In genomic region chr7:75781948-75782722, GRCm38 (mm10) we compare ENCODE assay signal across 8 mouse cellular contexts.
A peak's percentile ranks its signal among the peaks of the same experiment; 100 is the strongest.
DNase-seq lines count a peak whose midpoint lies in the region; ATAC-seq and TF ChIP-seq lines count a peak whose summit lies in the region.

No protein-coding gene starts in this region.

- peak overlapping the region; percentile 47 for H3K4me3 ChIP-seq in cortical plate, adult 2 months (ENCODE audit: insufficient read depth, low read length)
- peak overlapping the region; percentile 97 for H3K4me3 ChIP-seq in megakaryocyte, embryonic 14.5 days (replicated peaks)

- H3K4me1 ChIP-seq in cortical plate, adult 2 months (ENCODE audit: control insufficient read depth, insufficient read depth, low read length): no peaks in the 10 kb centered on the region
- H3K4me1 ChIP-seq in megakaryocyte, embryonic 14.5 days: peaks cover 76% of the 10 kb centered on the region

- peak; percentile 75 to 76 for DNase-seq in gastrocnemius, adult 8-10 months (ENCODE audit: low spot score in 2 of 2)
- peak; percentile 76 for DNase-seq in hindlimb bud, embryonic 11.5 days (ENCODE audit: extremely low spot score, low read depth, low spot score)
- peak; percentile 57 to 66 for DNase-seq in left cerebral cortex, adult 8-10 months (ENCODE audit: low spot score in 2 of 2)
- peak; percentile 91 to 93 for DNase-seq in right cerebral cortex, postnatal 10 days (ENCODE audit: low spot score in 2 of 2)
- DNase-seq in urinary bladder, postnatal 25 days (ENCODE audit: low spot score): peak; percentile 71

- no peak for TF ChIP-seq POLR2A in cortical plate, adult 2 months (IDR thresholded peaks at IDR 0.05; ENCODE audit: extremely low read depth, insufficient read depth, low read length)

- H3K9me3 ChIP-seq in megakaryocyte, embryonic 14.5 days: peaks cover 10% of the 10 kb centered on the region

- no peaks in the 10 kb centered on the region for H3K27me3 ChIP-seq in megakaryocyte, embryonic 14.5 days (replicated peaks)

- peaks cover 35% of the 10 kb centered on the region for H3K36me3 ChIP-seq in megakaryocyte, embryonic 14.5 days (replicated peaks; ENCODE audit: low read length)

- TF ChIP-seq CTCF in cortical plate, adult 2 months (IDR thresholded peaks at IDR 0.05; ENCODE audit: extremely low read depth, insufficient read depth, low read length): no peak

- H3K27ac ChIP-seq in cortical plate, adult 2 months (ENCODE audit: insufficient read depth, low read length): peak overlapping the region; percentile 29; the same call in 1 of the 2 replicates

- peak; percentile 85 for ATAC-seq in activated CD4-positive, CD25-positive, alpha-beta regulatory T cell, adult 4 months

Comparison
In these comparisons a context has a peak if more than half of its experiments do, and no peak if none do; other contexts are left out.
1. Peak in every context shown above with its lines: DNase-seq, ATAC-seq, H3K4me3 ChIP-seq and H3K27ac ChIP-seq.